Mouse (Mus musculus): ENCODE measurements around the gene Atp4b. TPM values are rescaled to one million over a fixed set of nuclear protein-coding genes. Genes with fewer than 3 reads are reported as not detected.
A peak's percentile ranks its signal among the peaks of the same experiment; 100 is the strongest.

Gene Atp4b
- total and polyA plus RNA-seq, 3 experiments = 0.33 TPM; not detected in 2

- no peak overlapping the region for H3K4me3 ChIP-seq (ENCODE audit: low read depth, low read length)
- TF ChIP-seq CTCF (IDR thresholded peaks at IDR 0.05; ENCODE audit: low read depth, low read length) (no peak), GATA1 (IDR thresholded peaks at IDR 0.05; ENCODE audit: borderline replicate concordance, low read length) (no peak), GATA2 (IDR thresholded peaks at IDR 0.05; ENCODE audit: borderline replicate concordance, low read depth, low read length) (no peak), POLR2AphosphoS5 (IDR thresholded peaks at IDR 0.05; ENCODE audit: insufficient replicate concordance, low read depth, low read length) (no peak), TAL1 (conservative IDR thresholded peaks at IDR 0.05; ENCODE audit: low read depth, low read length) (no peak)
- DNase-seq (ENCODE audit: low spot score) = no peak
- H3K9me3 ChIP-seq (replicated peaks) = no peaks in the 10 kb centered on the region
- no peak for ATAC-seq (ENCODE audit: extremely low read depth, insufficient number of reproducible peaks, low FRiP score, poor library complexity, severe bottlenecking)
- H3K36me3 ChIP-seq (replicated peaks) = peaks cover 22% of the 10 kb centered on the region
- peaks cover 25% of the 10 kb centered on the region for H3K27me3 ChIP-seq (ENCODE audit: insufficient read depth, low read length)
- H3K4me1 ChIP-seq (ENCODE audit: insufficient read depth, low read depth, low read length) = peaks cover 2% of the 10 kb centered on the region; the same call in 1 of the 2 replicates
These were observed 14.1 kb downstream of the Atp4b start for GRCm38 (mm10) chr8:13382536-13382935.

GRCm38 (mm10) chr8:13381630-13382029 lies 15.0 kb downstream of the Atp4b start:
- peaks cover 30% of the 10 kb centered on the region for H3K36me3 ChIP-seq (replicated peaks)
- H3K27me3 ChIP-seq (ENCODE audit: insufficient read depth, low read length) = peaks cover 18% of the 10 kb centered on the region
- no peaks in the 10 kb centered on the region for H3K9me3 ChIP-seq (replicated peaks)
- no peak for DNase-seq (ENCODE audit: low spot score)
- H3K4me3 ChIP-seq (ENCODE audit: low read depth, low read length) = no peak overlapping the region
- peaks cover 2% of the 10 kb centered on the region; the same call in 1 of the 2 replicates for H3K4me1 ChIP-seq (ENCODE audit: insufficient read depth, low read depth, low read length)
- TF ChIP-seq POLR2AphosphoS5 (IDR thresholded peaks at IDR 0.05; ENCODE audit: insufficient replicate concordance, low read depth, low read length) (no peak), TAL1 (conservative IDR thresholded peaks at IDR 0.05; ENCODE audit: low read depth, low read length) (no peak), GATA2 (IDR thresholded peaks at IDR 0.05; ENCODE audit: borderline replicate concordance, low read depth, low read length) (no peak), GATA1 (IDR thresholded peaks at IDR 0.05; ENCODE audit: borderline replicate concordance, low read length) (no peak)
- ATAC-seq (ENCODE audit: extremely low read depth, insufficient number of reproducible peaks, low FRiP score, poor library complexity, severe bottlenecking) = no peak

- TF ChIP-seq POLR2AphosphoS5 (IDR thresholded peaks at IDR 0.05; ENCODE audit: insufficient replicate concordance, low read depth, low read length) = no peak
- TF ChIP-seq GATA2 (IDR thresholded peaks at IDR 0.05; ENCODE audit: borderline replicate concordance, low read depth, low read length) = no peak
- no peak for TF ChIP-seq GATA1 (IDR thresholded peaks at IDR 0.05; ENCODE audit: borderline replicate concordance, low read length)
- no peak for TF ChIP-seq TAL1 (conservative IDR thresholded peaks at IDR 0.05; ENCODE audit: low read depth, low read length)
- TF ChIP-seq CTCF (IDR thresholded peaks at IDR 0.05; ENCODE audit: low read depth, low read length) = no peak
- ATAC-seq (ENCODE audit: extremely low read depth, insufficient number of reproducible peaks, low FRiP score, poor library complexity, severe bottlenecking) = peak; percentile 72
- Histone ChIP-seq H3K27me3 (ENCODE audit: insufficient read depth, low read length) (no peaks in the 10 kb centered on the region), H3K4me3 (ENCODE audit: low read depth, low read length) (peak overlapping the region; percentile 13; the same call in 1 of the 2 replicates), H3K4me1 (ENCODE audit: insufficient read depth, low read depth, low read length) (peaks cover 60% of the 10 kb centered on the region), H3K9me3 (replicated peaks) (no peaks in the 10 kb centered on the region), H3K36me3 (replicated peaks) (peaks cover 90% of the 10 kb centered on the region)
- DNase-seq (ENCODE audit: low spot score) = peak; percentile 41
These were observed 23.4 kb downstream of the Atp4b start for GRCm38 (mm10) chr8:13373151-13373662.

DNA sequence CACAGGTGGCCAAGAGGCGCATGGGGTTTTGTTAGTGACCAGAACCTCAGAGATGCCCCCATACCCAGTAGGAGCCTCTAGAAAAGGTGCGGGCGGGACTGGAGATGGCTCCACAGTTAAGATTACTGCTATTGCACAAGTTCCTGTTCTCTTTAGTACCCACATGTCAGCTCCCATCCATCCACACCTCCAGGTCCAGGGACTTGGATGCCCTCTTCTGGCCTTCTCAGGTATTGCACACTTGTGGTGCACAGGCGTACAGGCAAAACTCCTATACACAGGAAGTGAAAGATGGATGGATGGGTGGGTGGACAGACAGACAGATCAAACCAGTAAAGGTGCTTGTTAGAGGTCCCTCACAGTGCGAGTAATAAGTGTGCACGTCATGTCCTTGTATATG lies 34.8 kb downstream of the Atp4b start:
- no peak for DNase-seq (ENCODE audit: low spot score)

DNA sequence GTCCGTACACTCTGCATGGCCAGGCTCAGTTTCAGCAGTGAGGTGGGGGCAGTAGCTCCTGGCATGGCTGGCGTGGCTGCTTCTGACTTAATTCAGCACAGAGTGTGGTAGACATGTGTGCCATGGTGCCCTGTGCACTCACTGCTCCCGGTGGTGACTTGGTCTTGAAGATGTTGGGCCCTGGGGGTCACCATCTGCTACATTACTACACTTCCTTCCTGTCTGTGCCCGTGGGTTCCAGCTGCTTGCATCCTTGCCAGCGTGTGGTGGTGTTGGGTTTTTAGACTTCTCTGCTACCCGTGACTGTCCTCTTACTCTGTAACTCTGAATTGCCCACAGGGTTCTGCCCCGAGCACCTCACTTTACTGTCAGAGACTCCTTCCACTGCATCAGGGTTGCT lies 36.4 kb downstream of the Atp4b start:
- ATAC-seq (ENCODE audit: extremely low read depth, insufficient number of reproducible peaks, low FRiP score, poor library complexity, severe bottlenecking) = no peak

More for the DNA sequence above, 34.8 kb downstream of the Atp4b start:
- Histone ChIP-seq H3K27me3 (ENCODE audit: insufficient read depth, low read length) (no peaks in the 10 kb centered on the region), H3K9me3 (replicated peaks) (peaks cover 2% of the 10 kb centered on the region; the same call in 1 of the 2 replicates), H3K36me3 (replicated peaks) (peaks cover 99% of the 10 kb centered on the region), H3K4me3 (ENCODE audit: low read depth, low read length) (no peak overlapping the region), H3K4me1 (ENCODE audit: insufficient read depth, low read depth, low read length) (peaks cover 78% of the 10 kb centered on the region)
- no peak for ATAC-seq (ENCODE audit: extremely low read depth, insufficient number of reproducible peaks, low FRiP score, poor library complexity, severe bottlenecking)
- peak; percentile 34; the same call in 1 of the 2 replicates for TF ChIP-seq CTCF (IDR thresholded peaks at IDR 0.05; ENCODE audit: low read depth, low read length)
- no peak for TF ChIP-seq GATA1 (IDR thresholded peaks at IDR 0.05; ENCODE audit: borderline replicate concordance, low read length)

GRCm38 (mm10) chr8:13356681-13357080 lies 39.9 kb downstream of the Atp4b start:
- Histone ChIP-seq H3K9me3 (replicated peaks) (peaks cover 2% of the 10 kb centered on the region; the same call in 1 of the 2 replicates), H3K36me3 (replicated peaks) (peaks cover 100% of the 10 kb centered on the region), H3K4me3 (ENCODE audit: low read depth, low read length) (no peak overlapping the region), H3K4me1 (ENCODE audit: insufficient read depth, low read depth, low read length) (peaks cover 83% of the 10 kb centered on the region), H3K27me3 (ENCODE audit: insufficient read depth, low read length) (no peaks in the 10 kb centered on the region)
- TF ChIP-seq POLR2AphosphoS5 (IDR thresholded peaks at IDR 0.05; ENCODE audit: insufficient replicate concordance, low read depth, low read length) = no peak
- TF ChIP-seq TAL1 (conservative IDR thresholded peaks at IDR 0.05; ENCODE audit: low read depth, low read length) = no peak
- no peak for TF ChIP-seq GATA2 (IDR thresholded peaks at IDR 0.05; ENCODE audit: borderline replicate concordance, low read depth, low read length)
- no peak for TF ChIP-seq GATA1 (IDR thresholded peaks at IDR 0.05; ENCODE audit: borderline replicate concordance, low read length)
- TF ChIP-seq CTCF (IDR thresholded peaks at IDR 0.05; ENCODE audit: low read depth, low read length) = no peak
- ATAC-seq (ENCODE audit: extremely low read depth, insufficient number of reproducible peaks, low FRiP score, poor library complexity, severe bottlenecking) = no peak
- no peak for DNase-seq (ENCODE audit: low spot score)

More for the DNA sequence above, 36.4 kb downstream of the Atp4b start:
- no peaks in the 10 kb centered on the region for H3K27me3 ChIP-seq (ENCODE audit: insufficient read depth, low read length)
- H3K9me3 ChIP-seq (replicated peaks) = peaks cover 2% of the 10 kb centered on the region; the same call in 1 of the 2 replicates
- peaks cover 79% of the 10 kb centered on the region for H3K4me1 ChIP-seq (ENCODE audit: insufficient read depth, low read depth, low read length)
- no peak overlapping the region for H3K4me3 ChIP-seq (ENCODE audit: low read depth, low read length)
- peaks cover 99% of the 10 kb centered on the region for H3K36me3 ChIP-seq (replicated peaks)
- TF ChIP-seq TAL1 (conservative IDR thresholded peaks at IDR 0.05; ENCODE audit: low read depth, low read length) (no peak), GATA1 (IDR thresholded peaks at IDR 0.05; ENCODE audit: borderline replicate concordance, low read length) (no peak), GATA2 (IDR thresholded peaks at IDR 0.05; ENCODE audit: borderline replicate concordance, low read depth, low read length) (no peak), POLR2AphosphoS5 (IDR thresholded peaks at IDR 0.05; ENCODE audit: insufficient replicate concordance, low read depth, low read length) (no peak), CTCF (IDR thresholded peaks at IDR 0.05; ENCODE audit: low read depth, low read length) (no peak)
- DNase-seq (ENCODE audit: low spot score) = no peak

Measured in G1E (cell line).